Mouse (Mus musculus) adrenal gland, adult (tissue): ENCODE measurements around the gene Rbpms2.
A peak's percentile ranks its signal among the peaks of the same experiment; 100 is the strongest.

Experiments
- DNase-seq, 2 experiments: peaks; one replicate each; pipeline ENCODE4 v3.0.0; 2022 to 2023; ENCODE audit warnings: low spot score in 1 of 2; ENCODE audit not compliant: inconsistent age in 2 of 2

Gene Rbpms2

GRCm38 (mm10) chr9:65692466-65692865, 63.0 kb downstream of the Rbpms2 start:
- DNase-seq, result no peak

GRCm38 (mm10) chr9:65692959-65693603, 63.6 kb downstream of the Rbpms2 start:
- peak in 1 of 2 experiments; percentile 32 for DNase-seq

GRCm38 (mm10) chr9:65695646-65696045, 66.2 kb downstream of the Rbpms2 start:
- DNase-seq, result peak; percentile 60 to 84

- peak in 1 of 2 experiments; percentile 82 for DNase-seq
Observed at GRCm38 (mm10) chr9:65696337-65696736, 66.9 kb downstream of the Rbpms2 start.

DNA sequence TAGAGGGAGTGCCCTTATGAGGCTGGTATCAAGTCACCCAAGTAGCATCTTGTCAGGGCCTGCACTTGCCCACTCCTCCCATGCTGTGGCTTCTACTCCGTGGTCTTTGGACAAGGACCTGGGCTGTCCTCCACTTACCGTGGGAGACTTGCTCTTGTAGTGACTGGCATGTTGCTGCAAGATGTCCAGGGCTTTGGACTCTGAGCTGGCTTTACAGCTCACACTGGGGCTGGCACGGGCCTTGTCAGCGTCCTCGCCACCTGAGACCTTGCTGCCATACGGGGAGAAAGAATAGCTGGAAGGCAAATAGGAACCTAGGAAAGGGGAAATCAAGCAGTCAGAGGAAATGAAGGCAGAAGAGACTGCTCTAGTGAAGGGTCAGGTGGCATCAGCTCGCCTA, 67.9 kb downstream of the Rbpms2 start:
- no peak for DNase-seq

- no peak for DNase-seq
Observed at GRCm38 (mm10) chr9:65697992-65698391, 68.5 kb downstream of the Rbpms2 start.

DNA sequence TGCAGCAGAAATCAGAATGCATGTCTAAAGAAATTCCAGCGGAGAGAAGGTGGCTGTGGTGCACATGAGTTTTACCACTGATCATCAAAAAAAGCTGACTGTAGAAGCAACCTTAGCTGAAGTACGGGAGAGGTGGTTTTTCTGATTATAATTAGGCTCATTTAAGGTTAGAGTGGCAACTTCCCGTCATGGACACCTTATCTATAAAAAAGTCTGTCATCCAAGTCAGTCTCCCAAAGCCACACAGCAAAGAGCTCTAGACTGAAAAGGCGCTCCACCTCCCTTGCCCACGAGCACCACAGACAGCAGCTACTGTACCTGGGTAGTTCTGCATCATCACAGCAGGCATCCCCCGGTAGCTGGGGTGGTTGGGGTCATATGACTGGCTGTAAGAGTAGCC, 71.1 kb downstream of the Rbpms2 start:
- no peak for DNase-seq

DNA sequence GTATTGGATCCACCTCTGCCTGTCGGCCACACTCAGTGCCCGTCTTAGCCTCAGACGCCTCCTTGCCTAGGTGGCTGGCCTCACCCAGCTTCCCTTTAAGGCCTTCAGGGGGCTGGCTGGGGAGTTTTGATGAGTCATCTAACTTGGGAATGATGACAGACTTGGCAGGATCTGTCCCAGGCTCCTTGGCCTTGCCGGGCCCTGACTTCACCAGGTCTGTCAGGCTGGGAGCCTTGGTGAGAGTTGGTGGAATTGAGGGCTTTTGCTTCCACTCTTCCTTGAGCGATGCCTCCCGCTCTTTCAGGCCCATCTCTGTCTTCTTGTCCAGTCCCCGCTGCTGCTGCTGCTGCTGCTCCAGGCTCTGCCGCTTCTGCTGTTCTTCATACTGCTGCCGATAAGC, 72.8 kb downstream of the Rbpms2 start:
- peak in 1 of 2 experiments; percentile 66 for DNase-seq

- DNase-seq, result no peak
Observed at GRCm38 (mm10) chr9:65703241-65703640, 73.8 kb downstream of the Rbpms2 start.

- no peak for DNase-seq
Observed at GRCm38 (mm10) chr9:65703926-65704595, 74.6 kb downstream of the Rbpms2 start.
